Mouse (Mus musculus) liver, embryonic 14.5 days (tissue): ENCODE results near the gene Jund. TPM values are rescaled to one million over a fixed set of nuclear protein-coding genes. Genes with fewer than 3 reads are reported as not detected.
A peak's percentile ranks its signal among the peaks of the same experiment; 100 is the strongest.

ENCODE experiments used
- ATAC-seq: fragments of 200-750 bp; cut with Nextera tagmentation; 2 replicates; pipeline ENCODE4 v1.8.0; 2017; ENCODE audit warnings: moderate number of reproducible peaks, mild to moderate bottlenecking, moderate library complexity; ENCODE audit not compliant: insufficient read depth
- DNase-seq, 3 experiments: peaks; one replicate each; pipeline ENCODE4 v3.0.0-alpha.2; 2012 to 2013; ENCODE audit warnings: low read depth in 3 of 3, low spot score in 3 of 3
- H3K27ac ChIP-seq: fragments of 300-500 bp; sonication (generic); 2 replicates; pipeline ENCODE4 v1.5.1; 2014; ENCODE audit warnings: moderate library complexity, mild to moderate bottlenecking, control low read depth, inconsistent platforms
- H3K27me3 ChIP-seq: fragments of 300-500 bp; sonication (generic); 2 replicates; pipeline ENCODE4 v1.6.1; 2014; ENCODE audit warnings: mild to moderate bottlenecking, low read length, moderate library complexity; ENCODE audit not compliant: control insufficient read depth, insufficient read depth
- H3K36me3 ChIP-seq: fragments of 300-500 bp; sonication (generic); replicated peaks from 2 replicates; pipeline ENCODE4 v1.6.1; 2014; ENCODE audit warnings: low read depth; ENCODE audit not compliant: control insufficient read depth, insufficient read depth
- H3K4me1 ChIP-seq, 2 experiments: fragments of 200-500 bp in 1 of 2; fragments of 300-500 bp in 1 of 2; sonication (generic) in 1 of 2; replicated peaks; 2 replicates each; pipeline ENCODE4 v1.6.1; 2012 to 2014; ENCODE audit warnings: antibody characterized with exemption in 1 of 2, inconsistent platforms in 1 of 2, low read length in 1 of 2; ENCODE audit not compliant: control insufficient read depth in 2 of 2, insufficient read depth in 2 of 2
- H3K4me2 ChIP-seq: fragments of 300-500 bp; sonication (generic); 2 replicates; pipeline ENCODE4 v1.6.1; 2014; ENCODE audit warnings: low read depth, mild to moderate bottlenecking, control low read depth, moderate library complexity
- H3K4me3 ChIP-seq, 2 experiments: fragments of 200-500 bp in 1 of 2; fragments of 300-500 bp in 1 of 2; sonication (generic) in 1 of 2; 2 replicates each; pipeline ENCODE4 v1.5.1; 2012 to 2014; ENCODE audit warnings: low read depth in 2 of 2, low read length in 2 of 2, mild to moderate bottlenecking in 2 of 2, control low read depth in 1 of 2, inconsistent platforms in 1 of 2, moderate library complexity in 1 of 2; ENCODE audit not compliant: insufficient read depth in 1 of 2
- H3K9ac ChIP-seq: fragments of 300-500 bp; sonication (generic); replicated peaks from 2 replicates; pipeline ENCODE4 v1.6.1; 2014; ENCODE audit warnings: mild to moderate bottlenecking, control low read depth, moderate library complexity
- H3K9me3 ChIP-seq: fragments of 300-500 bp; sonication (generic); 2 replicates; pipeline ENCODE4 v1.6.1; 2016; ENCODE audit warnings: low read length, mixed read lengths; ENCODE audit not compliant: control insufficient read depth
- CTCF ChIP-seq: IDR thresholded peaks from 2 replicates; pipeline ENCODE4 v1.5.1; 2016; ENCODE audit warnings: antibody characterized with exemption, low read depth, control low read depth
- EP300 ChIP-seq: IDR thresholded peaks from 2 replicates; pipeline ENCODE4 v1.6.1; 2016; ENCODE audit warnings: antibody characterized with exemption, low read depth
- WGBS: fragments of 180-500 bp; shearing (Covaris S2); extraction: QIAGEN DNeasy Blood & Tissue Kit; methylation state at CpG from one replicate; pipeline ENCODE4 v1.1.7; 2014; ENCODE audit not compliant: insufficient replicate concordance; 5-methylcytosine and 5-hydroxymethylcytosine counted together
- polyA plus RNA-seq, 2 experiments: library from polyadenylated mRNA; depleted of rRNA in 1 of 2; stranded (reverse) in 1 of 2; unstranded in 1 of 2; fragments of >200 nt; fragmentation: Nextera tagmentation in 1 of 2; extraction: Ambion mirVana in 1 of 2; gene quantifications; 2 replicates each; pipeline versions ENCODE4 v1.2.1 to v1.2.3; 2012 to 2014

The Jund gene
- polyA plus RNA-seq, 2 experiments: 20.3 to 29.4 TPM

- Histone ChIP-seq H3K27ac (peak overlapping the region; percentile 91), H3K9ac (peak overlapping the region; percentile 87), H3K4me3 (peak overlapping the region in 1 of 2 experiments; percentile 75; a peak in 2 of 4 replicates), H3K9me3 (no peaks in the 10 kb centered on the region), H3K4me1 (peaks cover 19% of the 10 kb centered on the region in 2 experiments), H3K27me3 (no peaks in the 10 kb centered on the region), H3K4me2 (peak overlapping the region; percentile 70), H3K36me3 (no peaks in the 10 kb centered on the region)
- DNase-seq (peak in 1 of 3 experiments; percentile 41), ATAC-seq (no peak)
- WGBS: 54% methylated on average over 10 of the region's 10 CpGs
- TF ChIP-seq CTCF (no peak), EP300 (no peak)
Observed at GRCm38 (mm10) chr8:70701048-70701981, 2.6 kb downstream of the Jund start.

GRCm38 (mm10) chr8:70701982-70702841 lies 3.5 kb downstream of the Jund start:
- Histone ChIP-seq H3K4me2 (no peak overlapping the region), H3K4me3 (no peak overlapping the region), H3K4me1 (peaks cover 12 to 13% of the 10 kb centered on the region in 2 experiments), H3K9ac (no peak overlapping the region), H3K36me3 (no peaks in the 10 kb centered on the region), H3K9me3 (no peaks in the 10 kb centered on the region), H3K27me3 (no peaks in the 10 kb centered on the region), H3K27ac (no peak overlapping the region)
- DNase-seq (no peak), ATAC-seq (no peak)
- no peak for TF ChIP-seq CTCF
- TF ChIP-seq EP300: no peak
- WGBS: 75% methylated on average over 2 of the region's 2 CpGs

- no peak overlapping the region for H3K4me2 ChIP-seq
- H3K36me3 ChIP-seq: no peaks in the 10 kb centered on the region
- no peak for TF ChIP-seq EP300
- TF ChIP-seq CTCF: no peak
- DNase-seq (no peak), ATAC-seq (no peak)
- H3K4me1 ChIP-seq: peaks cover 6 to 9% of the 10 kb centered on the region in 2 experiments
- no peak overlapping the region for H3K27ac ChIP-seq
- WGBS: 72% methylated on average over 3 of the region's 3 CpGs
- no peaks in the 10 kb centered on the region for H3K27me3 ChIP-seq
- no peak overlapping the region for H3K4me3 ChIP-seq
- H3K9ac ChIP-seq: no peak overlapping the region
- H3K9me3 ChIP-seq: no peaks in the 10 kb centered on the region
Observed at GRCm38 (mm10) chr8:70702842-70703182, 4.1 kb downstream of the Jund start.

- 83% methylated on average over 3 of the region's 3 CpGs for WGBS
- H3K27ac ChIP-seq: no peak within 1 kb of the TSS
Observed at GRCm38 (mm10) chr8:70703287-70703686, 4.5 kb downstream of the Jund start, which contains the start of gene Iqcn. Gene Iqcn, plus strand, starts transcription at chr8:70703457.

GRCm38 (mm10) chr8:70708281-70708680 lies 9.5 kb downstream of the Jund start:
- DNase-seq (no peak), ATAC-seq (no peak)
- WGBS: 78% methylated on average over 14 of the region's 14 CpGs

More at GRCm38 (mm10) chr8:70703287-70703686, 4.5 kb downstream of the Jund start, which contains the start of gene Iqcn:
- Histone ChIP-seq H3K36me3 (no peaks in the 10 kb centered on the region), H3K4me3 (no peak within 1 kb of the TSS), H3K9me3 (no peaks in the 10 kb centered on the region), H3K4me1 (peaks cover 2 to 4% of the 10 kb centered on the region in 2 experiments; a peak in 1 of 4 replicates), H3K4me2 (no peak within 1 kb of the TSS), H3K9ac (no peak within 1 kb of the TSS), H3K27me3 (no peaks in the 10 kb centered on the region)
- no peak for DNase-seq
- TF ChIP-seq CTCF: no peak
- no peak for ATAC-seq

More at GRCm38 (mm10) chr8:70708281-70708680, 9.5 kb downstream of the Jund start:
- H3K4me1 ChIP-seq: no peaks in the 10 kb centered on the region
- no peak overlapping the region for H3K9ac ChIP-seq
- no peak overlapping the region for H3K4me2 ChIP-seq
- H3K9me3 ChIP-seq: no peaks in the 10 kb centered on the region
- H3K4me3 ChIP-seq: no peak overlapping the region
- H3K27ac ChIP-seq: no peak overlapping the region
- no peak for TF ChIP-seq EP300
- TF ChIP-seq CTCF: no peak
- H3K36me3 ChIP-seq: no peaks in the 10 kb centered on the region
- no peaks in the 10 kb centered on the region for H3K27me3 ChIP-seq
